Mouse (Mus musculus): ENCODE data around the gene Sub1. TPM values are rescaled to one million over a fixed set of nuclear protein-coding genes. Genes with fewer than 3 reads are reported as not detected.

Sub1 gene
- polyA plus RNA-seq, 1 experiment from 2014 or later = 582 TPM

GRCm38 (mm10) chr15:11963791-11964525 lies 32.8 kb downstream of the Sub1 start:
- Histone ChIP-seq H3K27ac (ENCODE audit: low read length) (no peak overlapping the region), H3K36me3 (ENCODE audit: control insufficient read depth, insufficient read depth, low read length) (no peaks in the 10 kb centered on the region), H3K9ac (ENCODE audit: low read depth, low read length) (no peak overlapping the region), H3K4me3 (ENCODE audit: low read depth, low read length) (no peak overlapping the region), H3K4me1 (ENCODE audit: control insufficient read depth, insufficient read depth, low read length) (no peaks in the 10 kb centered on the region), H3K9me3 (replicated peaks; ENCODE audit: control insufficient read depth, low read length, poor library complexity, severe bottlenecking) (no peaks in the 10 kb centered on the region), H3K4me2 (ENCODE audit: low read length) (no peak overlapping the region), H3K27me3 (ENCODE audit: control insufficient read depth, insufficient read depth, low read depth, low read length) (no peaks in the 10 kb centered on the region)
- 93% methylated on average over 11 of the region's 11 CpGs for WGBS
- no peak for ATAC-seq

- Histone ChIP-seq H3K4me3 (ENCODE audit: low read depth, low read length) (no peak overlapping the region), H3K27ac (ENCODE audit: low read length) (no peak overlapping the region), H3K9me3 (replicated peaks; ENCODE audit: control insufficient read depth, low read length, poor library complexity, severe bottlenecking) (no peaks in the 10 kb centered on the region), H3K4me1 (ENCODE audit: control insufficient read depth, insufficient read depth, low read length) (no peaks in the 10 kb centered on the region), H3K27me3 (ENCODE audit: control insufficient read depth, insufficient read depth, low read depth, low read length) (no peaks in the 10 kb centered on the region), H3K4me2 (ENCODE audit: low read length) (no peak overlapping the region), H3K9ac (ENCODE audit: low read depth, low read length) (no peak overlapping the region), H3K36me3 (ENCODE audit: control insufficient read depth, insufficient read depth, low read length) (no peaks in the 10 kb centered on the region)
- no peak for ATAC-seq
- WGBS = 89% methylated on average over 3 of the region's 3 CpGs
These were observed 37.1 kb downstream of the Sub1 start for GRCm38 (mm10) chr15:11959716-11960115.

- no peaks in the 10 kb centered on the region for H3K27me3 ChIP-seq (ENCODE audit: control insufficient read depth, insufficient read depth, low read depth, low read length)
- H3K4me3 ChIP-seq (ENCODE audit: low read depth, low read length) = no peak overlapping the region
- no peaks in the 10 kb centered on the region for H3K4me1 ChIP-seq (ENCODE audit: control insufficient read depth, insufficient read depth, low read length)
- WGBS = 91% methylated on average over 7 of the region's 7 CpGs
- no peaks in the 10 kb centered on the region for H3K36me3 ChIP-seq (ENCODE audit: control insufficient read depth, insufficient read depth, low read length)
- no peaks in the 10 kb centered on the region for H3K9me3 ChIP-seq (replicated peaks; ENCODE audit: control insufficient read depth, low read length, poor library complexity, severe bottlenecking)
- H3K4me2 ChIP-seq (ENCODE audit: low read length) = no peak overlapping the region
- no peak for ATAC-seq
- no peak overlapping the region for H3K9ac ChIP-seq (ENCODE audit: low read depth, low read length)
- no peak overlapping the region for H3K27ac ChIP-seq (ENCODE audit: low read length)
These were observed 40.7 kb downstream of the Sub1 start for GRCm38 (mm10) chr15:11956129-11956528.

- Histone ChIP-seq H3K27me3 (ENCODE audit: control insufficient read depth, insufficient read depth, low read depth, low read length) (no peaks in the 10 kb centered on the region), H3K4me2 (ENCODE audit: low read length) (no peak overlapping the region), H3K27ac (ENCODE audit: low read length) (no peak overlapping the region), H3K4me3 (ENCODE audit: low read depth, low read length) (no peak overlapping the region), H3K9ac (ENCODE audit: low read depth, low read length) (no peak overlapping the region), H3K36me3 (ENCODE audit: control insufficient read depth, insufficient read depth, low read length) (no peaks in the 10 kb centered on the region), H3K9me3 (replicated peaks; ENCODE audit: control insufficient read depth, low read length, poor library complexity, severe bottlenecking) (no peaks in the 10 kb centered on the region), H3K4me1 (ENCODE audit: control insufficient read depth, insufficient read depth, low read length) (no peaks in the 10 kb centered on the region)
- whole genome bisulfite sequencing = 59% methylated on average over 4 of the region's 4 CpGs
- no peak for ATAC-seq
These were observed 42.6 kb downstream of the Sub1 start for GRCm38 (mm10) chr15:11954190-11954589.

GRCm38 (mm10) chr15:11952159-11952558 lies 44.6 kb downstream of the Sub1 start:
- Histone ChIP-seq H3K9me3 (replicated peaks; ENCODE audit: control insufficient read depth, low read length, poor library complexity, severe bottlenecking) (no peaks in the 10 kb centered on the region), H3K4me3 (ENCODE audit: low read depth, low read length) (no peak overlapping the region), H3K4me2 (ENCODE audit: low read length) (no peak overlapping the region), H3K9ac (ENCODE audit: low read depth, low read length) (no peak overlapping the region), H3K27me3 (ENCODE audit: control insufficient read depth, insufficient read depth, low read depth, low read length) (no peaks in the 10 kb centered on the region), H3K4me1 (ENCODE audit: control insufficient read depth, insufficient read depth, low read length) (no peaks in the 10 kb centered on the region), H3K36me3 (ENCODE audit: control insufficient read depth, insufficient read depth, low read length) (no peaks in the 10 kb centered on the region), H3K27ac (ENCODE audit: low read length) (no peak overlapping the region)
- 85% methylated on average over 3 of the region's 3 CpGs for WGBS
- no peak for ATAC-seq

GRCm38 (mm10) chr15:11951181-11951580 lies 45.6 kb downstream of the Sub1 start:
- no peaks in the 10 kb centered on the region for H3K9me3 ChIP-seq (replicated peaks; ENCODE audit: control insufficient read depth, low read length, poor library complexity, severe bottlenecking)
- no peaks in the 10 kb centered on the region for H3K4me1 ChIP-seq (ENCODE audit: control insufficient read depth, insufficient read depth, low read length)
- H3K36me3 ChIP-seq (ENCODE audit: control insufficient read depth, insufficient read depth, low read length) = no peaks in the 10 kb centered on the region
- ATAC-seq = no peak
- no peak overlapping the region for H3K4me2 ChIP-seq (ENCODE audit: low read length)
- no peak overlapping the region for H3K9ac ChIP-seq (ENCODE audit: low read depth, low read length)
- H3K27ac ChIP-seq (ENCODE audit: low read length) = no peak overlapping the region
- no peaks in the 10 kb centered on the region for H3K27me3 ChIP-seq (ENCODE audit: control insufficient read depth, insufficient read depth, low read depth, low read length)
- WGBS = 96% methylated on average over 7 of the region's 7 CpGs
- no peak overlapping the region for H3K4me3 ChIP-seq (ENCODE audit: low read depth, low read length)

- no peak for ATAC-seq
- Histone ChIP-seq H3K9me3 (replicated peaks; ENCODE audit: control insufficient read depth, low read length, poor library complexity, severe bottlenecking) (no peaks in the 10 kb centered on the region), H3K4me2 (ENCODE audit: low read length) (no peak overlapping the region), H3K4me1 (ENCODE audit: control insufficient read depth, insufficient read depth, low read length) (no peaks in the 10 kb centered on the region), H3K27me3 (ENCODE audit: control insufficient read depth, insufficient read depth, low read depth, low read length) (no peaks in the 10 kb centered on the region), H3K36me3 (ENCODE audit: control insufficient read depth, insufficient read depth, low read length) (no peaks in the 10 kb centered on the region), H3K4me3 (ENCODE audit: low read depth, low read length) (no peak overlapping the region), H3K9ac (ENCODE audit: low read depth, low read length) (no peak overlapping the region), H3K27ac (ENCODE audit: low read length) (no peak overlapping the region)
- 92% methylated on average over 10 of the region's 10 CpGs for WGBS
These were observed 46.6 kb downstream of the Sub1 start for GRCm38 (mm10) chr15:11950144-11950543.

GRCm38 (mm10) chr15:11949490-11949889 lies 47.3 kb downstream of the Sub1 start:
- ATAC-seq = no peak
- no peaks in the 10 kb centered on the region for H3K9me3 ChIP-seq (replicated peaks; ENCODE audit: control insufficient read depth, low read length, poor library complexity, severe bottlenecking)
- no peak overlapping the region for H3K27ac ChIP-seq (ENCODE audit: low read length)
- H3K9ac ChIP-seq (ENCODE audit: low read depth, low read length) = no peak overlapping the region
- H3K4me2 ChIP-seq (ENCODE audit: low read length) = no peak overlapping the region
- no peak overlapping the region for H3K4me3 ChIP-seq (ENCODE audit: low read depth, low read length)
- H3K36me3 ChIP-seq (ENCODE audit: control insufficient read depth, insufficient read depth, low read length) = no peaks in the 10 kb centered on the region
- WGBS = 93% methylated on average over 3 of the region's 3 CpGs
- no peaks in the 10 kb centered on the region for H3K27me3 ChIP-seq (ENCODE audit: control insufficient read depth, insufficient read depth, low read depth, low read length)
- no peaks in the 10 kb centered on the region for H3K4me1 ChIP-seq (ENCODE audit: control insufficient read depth, insufficient read depth, low read length)

- no peak overlapping the region for H3K9ac ChIP-seq (ENCODE audit: low read depth, low read length)
- H3K27ac ChIP-seq (ENCODE audit: low read length) = no peak overlapping the region
- 45% methylated on average over 5 of the region's 5 CpGs for WGBS
- ATAC-seq = no peak
- no peaks in the 10 kb centered on the region for H3K9me3 ChIP-seq (replicated peaks; ENCODE audit: control insufficient read depth, low read length, poor library complexity, severe bottlenecking)
- H3K27me3 ChIP-seq (ENCODE audit: control insufficient read depth, insufficient read depth, low read depth, low read length) = no peaks in the 10 kb centered on the region
- no peaks in the 10 kb centered on the region for H3K36me3 ChIP-seq (ENCODE audit: control insufficient read depth, insufficient read depth, low read length)
- H3K4me1 ChIP-seq (ENCODE audit: control insufficient read depth, insufficient read depth, low read length) = no peaks in the 10 kb centered on the region
- no peak overlapping the region for H3K4me2 ChIP-seq (ENCODE audit: low read length)
- H3K4me3 ChIP-seq (ENCODE audit: low read depth, low read length) = no peak overlapping the region
These were observed 55.9 kb downstream of the Sub1 start for GRCm38 (mm10) chr15:11940855-11941254.

All from midbrain, embryonic 16.5 days (tissue).